Mouse (Mus musculus): ENCODE data around the gene Stra8.
A peak's percentile ranks its signal among the peaks of the same experiment; 100 is the strongest.

Gene Stra8

DNA sequence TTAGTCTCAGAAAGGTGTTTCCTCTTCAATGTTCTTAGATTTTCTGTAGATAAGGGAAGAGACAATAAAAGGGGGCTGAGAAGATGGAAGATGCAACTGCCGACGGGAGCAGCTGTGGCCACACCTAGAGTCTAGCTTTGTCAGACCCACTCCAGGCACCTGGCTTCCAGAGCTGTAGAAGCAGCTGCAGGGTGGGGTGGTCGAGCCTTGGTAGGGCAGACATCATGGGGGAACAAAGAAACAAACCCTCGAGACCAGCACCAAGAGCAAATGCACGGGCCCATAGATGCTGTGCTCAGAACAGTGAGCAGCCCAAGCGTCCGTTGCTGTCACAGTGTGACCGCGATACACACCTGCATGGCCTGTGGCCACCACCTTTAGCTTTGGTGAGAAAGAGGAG, 22.5 kb downstream of the Stra8 start:
- DNase-seq (ENCODE audit: low spot score): no peak

GRCm38 (mm10) chr6:34943499-34943898, 23.5 kb downstream of the Stra8 start:
- no peak for DNase-seq (ENCODE audit: low spot score)

DNA sequence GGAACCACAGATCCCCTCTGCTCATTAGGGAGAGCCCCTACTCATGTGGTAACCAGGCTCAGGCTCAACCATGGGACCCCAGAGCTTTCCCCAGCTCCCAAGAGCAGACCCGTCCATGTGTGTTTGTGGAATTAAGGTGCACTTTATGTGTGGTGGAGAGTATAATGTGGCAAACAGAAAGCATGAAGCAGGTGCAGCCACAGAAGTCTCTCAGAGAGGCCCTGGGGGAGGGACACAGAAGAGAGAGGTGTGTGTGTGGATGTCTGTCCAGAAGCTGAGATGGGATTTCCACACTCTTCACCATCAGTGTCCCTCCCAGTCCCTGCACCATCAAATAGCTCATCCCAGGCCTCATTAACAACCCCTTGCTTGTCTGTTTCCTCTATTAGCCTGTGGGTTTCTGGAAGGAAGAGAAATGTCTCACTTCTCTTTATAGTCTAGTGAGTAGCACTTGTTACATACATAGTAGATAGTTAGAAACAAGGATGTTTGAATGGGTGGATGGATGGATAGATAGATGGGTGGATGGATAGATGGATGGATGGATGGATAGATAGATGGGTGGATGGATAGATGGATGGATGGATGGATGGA, 26.6 kb downstream of the Stra8 start:
- no peak for DNase-seq (ENCODE audit: low spot score)

DNA sequence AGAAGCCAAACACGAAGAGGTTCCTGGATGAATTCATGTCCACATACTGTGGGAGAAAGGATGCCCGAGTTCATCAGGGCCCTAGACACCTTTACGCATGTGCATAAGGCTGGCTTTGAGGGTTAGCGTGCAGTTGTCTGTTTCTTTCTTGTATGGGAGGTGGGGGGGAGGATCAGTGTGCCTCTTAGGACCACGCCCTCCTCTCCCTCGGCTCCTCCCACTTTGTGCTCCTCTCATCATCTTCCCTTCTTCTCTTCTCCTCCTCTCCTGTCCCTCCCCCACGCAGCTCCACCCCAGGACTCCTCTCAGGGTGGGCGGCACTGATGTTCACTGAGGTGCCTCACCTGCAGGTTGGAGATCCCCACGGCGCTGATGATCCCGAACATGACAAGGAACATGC, 28.5 kb downstream of the Stra8 start:
- no peak for DNase-seq (ENCODE audit: low spot score)

- DNase-seq (ENCODE audit: low spot score): no peak
Observed at GRCm38 (mm10) chr6:34951518-34951917, 31.6 kb downstream of the Stra8 start.

DNA sequence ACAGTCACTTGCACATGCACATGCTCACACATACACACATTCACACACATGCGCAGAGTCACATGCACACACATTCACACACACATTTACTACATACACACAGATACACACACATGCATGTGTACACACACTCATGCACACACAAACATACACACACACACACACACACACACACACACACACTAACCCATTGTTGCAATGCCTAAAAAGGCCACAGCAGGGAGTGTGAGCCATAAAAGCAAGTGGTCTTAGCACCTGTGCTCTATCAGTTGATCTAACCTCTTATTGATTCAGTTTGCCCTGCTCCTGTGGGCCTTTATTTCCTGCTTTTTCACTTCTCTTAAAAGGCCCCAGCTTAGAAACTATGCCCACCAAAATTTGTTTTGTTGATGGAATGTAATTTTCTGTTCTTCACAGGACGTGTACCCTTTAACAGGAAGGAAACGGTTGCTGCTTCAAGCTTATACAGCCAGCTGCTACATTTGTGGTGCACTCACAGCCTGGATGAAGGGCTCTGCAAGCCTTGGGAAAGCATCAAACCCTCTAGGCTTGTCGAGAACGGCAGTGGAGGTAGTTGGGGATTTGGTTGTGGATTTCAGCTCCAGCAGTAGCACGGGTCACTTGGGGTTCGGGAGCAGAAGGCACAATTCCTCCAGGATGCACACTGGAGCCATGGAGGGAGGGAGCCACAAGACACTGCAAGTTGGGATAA, 32.1 kb downstream of the Stra8 start:
- no peak for DNase-seq (ENCODE audit: low spot score)

- peak; percentile 12 for DNase-seq (ENCODE audit: low spot score)
Observed at GRCm38 (mm10) chr6:34954926-34955861, 35.2 kb downstream of the Stra8 start.

DNA sequence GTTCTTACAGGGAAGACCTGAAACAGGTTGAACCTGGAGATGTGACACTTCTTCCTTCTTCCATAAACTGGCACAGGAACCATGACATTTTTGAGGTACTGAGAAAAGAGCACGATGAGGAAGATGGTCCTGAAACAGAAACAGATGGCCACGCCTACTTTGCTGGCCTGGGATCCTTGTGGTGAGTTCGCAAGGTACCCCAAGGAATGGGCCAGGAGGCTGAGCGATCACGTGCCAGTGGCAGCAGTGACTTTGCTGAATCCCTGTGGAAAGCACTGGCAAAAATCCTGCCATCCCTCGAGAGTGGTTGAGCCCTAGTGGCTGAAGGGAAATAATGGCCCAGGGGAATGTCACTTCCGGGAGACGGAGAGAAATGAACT, 35.9 kb downstream of the Stra8 start:
- DNase-seq (ENCODE audit: low spot score): no peak

GRCm38 (mm10) chr6:34959131-34959530, 39.2 kb downstream of the Stra8 start:
- DNase-seq (ENCODE audit: low spot score): no peak

- no peak for DNase-seq (ENCODE audit: low spot score)
Observed at GRCm38 (mm10) chr6:34964550-34964949, 44.6 kb downstream of the Stra8 start.

- no peak for DNase-seq (ENCODE audit: low spot score)
Observed at GRCm38 (mm10) chr6:34965819-34966539, 46.0 kb downstream of the Stra8 start.

DNA sequence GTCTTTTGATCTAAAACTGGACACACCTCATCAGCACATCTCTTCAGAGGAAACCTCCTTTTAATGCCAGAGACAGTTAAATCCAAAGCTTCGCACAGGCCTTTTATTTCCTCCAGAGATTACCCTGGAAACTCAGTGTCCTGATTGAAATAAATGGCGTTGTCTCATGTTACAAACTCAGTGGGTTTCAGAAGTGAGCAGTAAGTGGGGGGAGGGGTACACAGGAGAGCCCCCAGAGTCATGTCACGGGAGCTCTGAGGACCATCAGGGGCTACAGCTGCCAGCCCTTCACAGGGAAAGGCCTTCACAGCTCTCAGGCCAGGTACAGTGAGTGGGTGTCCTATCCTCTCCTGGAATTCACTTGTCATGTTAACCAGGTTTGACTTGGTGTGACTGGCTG, 51.2 kb downstream of the Stra8 start:
- no peak for DNase-seq (ENCODE audit: low spot score)

DNA sequence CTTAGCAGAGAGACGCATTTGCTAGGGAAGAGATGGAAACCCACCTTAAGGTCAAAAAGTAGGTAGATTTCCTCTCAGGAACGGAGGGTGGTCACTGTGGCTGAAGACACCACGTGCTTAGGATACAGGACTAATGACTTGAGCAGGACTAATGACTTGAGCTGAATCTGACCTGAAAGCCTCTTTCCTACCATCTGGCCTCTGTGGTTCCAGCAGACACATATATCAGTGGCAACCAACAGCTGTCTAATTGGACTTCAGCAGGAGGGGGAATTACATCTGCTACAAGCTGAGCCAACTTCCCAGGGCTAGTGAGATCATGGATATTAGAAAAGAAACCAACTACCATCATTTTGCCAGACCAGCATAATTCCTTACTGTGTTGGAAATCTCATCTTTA, 59.3 kb downstream of the Stra8 start:
- DNase-seq (ENCODE audit: low spot score): no peak

DNA sequence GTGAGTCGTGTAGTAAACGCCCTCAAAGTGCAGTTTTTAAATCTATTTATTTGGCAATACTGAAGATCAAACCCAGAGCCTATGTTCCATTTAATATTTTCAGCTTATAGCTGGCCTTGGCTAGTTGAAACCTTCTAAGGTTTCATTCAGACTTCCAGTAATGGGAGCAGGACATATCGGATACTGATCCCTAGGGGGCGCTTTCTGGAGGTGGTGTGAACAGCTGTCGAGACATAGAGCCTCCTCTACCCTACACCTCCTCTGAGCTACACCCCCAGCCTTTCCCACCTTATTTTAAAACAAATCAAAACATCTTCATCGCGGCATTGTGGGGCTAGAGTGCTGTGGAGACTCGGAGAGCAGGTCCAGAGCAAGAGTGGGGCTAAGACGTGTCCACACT, 60.7 kb downstream of the Stra8 start:
- no peak for DNase-seq (ENCODE audit: low spot score)

DNA sequence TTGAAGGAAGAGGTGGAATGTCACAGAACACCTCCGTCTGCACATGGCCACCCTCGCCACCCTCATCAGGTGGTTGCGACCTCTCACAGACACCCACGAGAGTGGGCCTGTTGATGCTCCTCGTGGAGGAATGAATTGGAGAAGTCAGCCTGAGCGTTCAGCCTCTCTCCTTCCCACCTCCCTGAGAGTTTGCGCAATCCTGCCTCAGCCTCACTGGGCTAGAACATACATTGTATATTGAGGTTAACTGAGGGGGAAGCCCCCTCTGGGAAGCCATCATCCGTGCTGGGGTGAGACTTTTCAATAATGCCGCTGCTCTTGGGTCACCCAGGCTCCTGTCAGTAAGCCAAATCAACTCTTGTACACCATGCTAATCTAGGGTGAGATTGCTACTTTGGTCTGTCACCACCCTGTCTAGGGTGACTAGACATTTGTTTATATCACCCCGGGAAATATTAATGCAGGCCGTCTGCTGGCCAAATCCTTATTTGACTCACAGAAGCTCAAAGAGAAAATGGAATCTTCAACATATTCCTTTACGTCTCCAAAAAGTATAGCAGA, 67.2 kb downstream of the Stra8 start:
- DNase-seq (ENCODE audit: low spot score): no peak

DNA sequence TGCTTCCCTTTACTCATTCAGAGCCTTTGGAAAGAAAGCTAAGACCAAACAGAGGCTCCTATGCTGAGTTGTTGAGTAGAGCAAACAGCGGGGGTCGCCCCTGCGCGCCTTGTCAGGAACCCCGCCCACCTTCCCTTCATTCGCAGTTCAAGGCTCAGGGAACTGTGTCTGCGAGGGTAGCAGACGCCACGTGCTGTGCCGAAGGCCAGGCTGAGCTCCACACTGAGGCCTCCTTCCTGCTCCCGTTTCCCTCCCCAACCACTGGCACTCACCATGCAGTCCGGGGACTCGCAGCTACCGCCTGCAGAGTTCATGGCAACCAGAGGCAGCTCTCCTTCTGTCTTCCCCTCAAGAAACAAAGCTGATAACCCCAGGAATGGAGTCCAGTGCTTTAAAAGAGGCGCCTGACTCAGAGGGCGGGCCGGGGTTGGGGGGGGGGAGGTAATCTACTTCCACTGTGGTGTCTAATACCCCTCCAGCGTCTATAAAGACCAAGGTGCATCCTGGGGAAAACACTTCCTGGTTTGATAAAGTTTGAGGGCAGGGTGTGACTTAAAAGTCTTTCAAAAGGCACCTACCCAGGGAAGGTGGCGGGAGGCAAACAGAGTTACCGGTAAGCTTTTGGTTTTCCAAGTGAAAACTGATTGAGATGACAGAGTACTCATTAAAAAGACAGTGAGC, 68.3 kb downstream of the Stra8 start, which contains the start of gene Slc23a4:
Gene Slc23a4 (minus strand): TSS at position 324 of the 681 bp plus-strand sequence.
- DNase-seq (ENCODE audit: low spot score): peak; percentile 26
